Mouse (Mus musculus): Measurements from ENCODE around the gene Dpf3.

- no peak for TF ChIP-seq POLR2A (IDR thresholded peaks at IDR 0.05; ENCODE audit: insufficient read length, low read depth)
- TF ChIP-seq POLR2AphosphoS2 (IDR thresholded peaks at IDR 0.05; ENCODE audit: insufficient read length, low read depth), result no peak
- no peak for TF ChIP-seq USF1 (IDR thresholded peaks at IDR 0.05; ENCODE audit: low read depth)
- TF ChIP-seq CEBPB (IDR thresholded peaks at IDR 0.05; ENCODE audit: insufficient read depth, poor library complexity, severe bottlenecking), result no peak
- no peak for TF ChIP-seq MYOG (IDR thresholded peaks at IDR 0.05; ENCODE audit: control insufficient read depth in 1 of 3, insufficient read depth in 1 of 3, insufficient read length in 2 of 3, low read depth in 2 of 3)
- TF ChIP-seq E2F4 (IDR thresholded peaks at IDR 0.05; ENCODE audit: insufficient read depth), result no peak
- no peak for TF ChIP-seq TCF12 (IDR thresholded peaks at IDR 0.05; ENCODE audit: insufficient read depth, poor library complexity, severe bottlenecking)
- no peak for TF ChIP-seq SRF (IDR thresholded peaks at IDR 0.05; ENCODE audit: control insufficient read depth, insufficient read length, low read depth)
- TF ChIP-seq REST (IDR thresholded peaks at IDR 0.05; ENCODE audit: insufficient read depth, insufficient read length), result no peak
- no peak for TF ChIP-seq MYOD1 (IDR thresholded peaks at IDR 0.05; ENCODE audit: control insufficient read depth in 1 of 3, insufficient read length in 2 of 3, low read depth in 2 of 3)
- no peak for TF ChIP-seq MAX (IDR thresholded peaks at IDR 0.05; ENCODE audit: low read depth)
- TF ChIP-seq TCF3 (IDR thresholded peaks at IDR 0.05; ENCODE audit: insufficient read length, low read depth), result no peak
These were observed 35.5 kb upstream of the Dpf3 start for GRCm38 (mm10) chr12:83523056-83523455.
